Mouse (Mus musculus) olfactory bulb, adult 2 months (tissue): ENCODE results near the gene 1700023F06Rik.

Experiments used
- CTCF ChIP-seq: fragments of 200-500 bp; IDR thresholded peaks from 2 replicates; pipeline ENCODE4 v1.5.1; 2012; ENCODE audit warnings: low read depth, mild to moderate bottlenecking, low read length, moderate library complexity; ENCODE audit not compliant: insufficient read depth
- POLR2A ChIP-seq: fragments of 200-500 bp; IDR thresholded peaks from 2 replicates; pipeline ENCODE4 v1.6.1; 2012; ENCODE audit warnings: mild to moderate bottlenecking, low read depth, low read length, moderate library complexity; ENCODE audit not compliant: insufficient read depth

DNA sequence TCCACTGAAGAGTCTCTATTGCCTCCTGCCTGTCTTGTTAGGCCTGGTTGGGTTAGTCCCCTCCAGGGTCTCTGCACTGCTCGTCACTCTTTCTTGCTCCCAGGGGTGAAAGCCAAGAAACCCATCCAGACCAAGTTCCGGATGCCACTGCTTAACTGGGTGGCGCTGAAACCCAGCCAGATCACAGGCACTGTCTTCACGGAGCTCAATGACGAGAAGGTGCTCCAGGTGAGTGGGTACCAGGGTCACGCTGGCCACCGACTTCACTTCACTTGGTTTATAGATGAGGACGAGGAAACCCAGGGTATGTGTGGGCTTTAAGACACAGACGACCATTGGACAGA, 14.6 kb downstream of the 1700023F06Rik start:
- TF ChIP-seq CTCF = no peak
- TF ChIP-seq POLR2A = no peak
